Mouse (Mus musculus) lung, embryonic 15.5 days (tissue): ENCODE measurements around the gene Cops7b. TPM values are rescaled to one million over a fixed set of nuclear protein-coding genes. Genes with fewer than 3 reads are reported as not detected.

ENCODE experiments used
- ATAC-seq: fragments of 200-750 bp; cut with Nextera tagmentation; 2 replicates; pipeline ENCODE4 v1.8.0; 2017; ENCODE audit warnings: moderate number of reproducible peaks, borderline replicate concordance; ENCODE audit not compliant: low FRiP score, low TSS enrichment; ENCODE audit errors: extremely low read depth
- H3K27ac ChIP-seq: fragments of 300-500 bp; sonication (generic); 2 replicates; pipeline ENCODE4 v1.5.1; 2015; ENCODE audit warnings: moderate library complexity, mild to moderate bottlenecking, inconsistent platforms
- H3K27me3 ChIP-seq: fragments of 300-500 bp; sonication (generic); 2 replicates; pipeline ENCODE4 v1.6.1; 2015; ENCODE audit warnings: inconsistent platforms
- H3K36me3 ChIP-seq: fragments of 300-500 bp; sonication (generic); 2 replicates; pipeline ENCODE4 v1.6.1; 2015; ENCODE audit warnings: inconsistent platforms
- H3K4me1 ChIP-seq: fragments of 300-500 bp; sonication (generic); 2 replicates; pipeline ENCODE4 v1.6.1; 2015; ENCODE audit warnings: inconsistent platforms
- H3K4me2 ChIP-seq: fragments of 300-500 bp; sonication (generic); 2 replicates; pipeline ENCODE4 v1.6.1; 2015; ENCODE audit warnings: inconsistent platforms, mild to moderate bottlenecking, moderate library complexity
- H3K4me3 ChIP-seq: fragments of 300-500 bp; sonication (generic); 2 replicates; pipeline ENCODE4 v1.5.1; 2015; ENCODE audit warnings: mild to moderate bottlenecking, inconsistent platforms
- H3K9ac ChIP-seq: fragments of 300-500 bp; sonication (generic); 2 replicates; pipeline ENCODE4 v1.6.1; 2015; ENCODE audit warnings: inconsistent platforms
- H3K9me3 ChIP-seq: fragments of 300-500 bp; sonication (generic); 2 replicates; pipeline ENCODE4 v1.6.1; 2016; ENCODE audit warnings: inconsistent platforms
- WGBS: fragments of 180-500 bp; shearing (Covaris S2); methylation state at CpG from one replicate; pipeline ENCODE4 v1.1.7; 2015; 5-methylcytosine and 5-hydroxymethylcytosine counted together
- polyA plus RNA-seq: library from polyadenylated mRNA; unstranded; fragments of >200 nt; fragmentation: Nextera tagmentation; extraction: Ambion mirVana; gene quantifications from 2 replicates; pipeline ENCODE4 v1.2.1, GENCODE M21; 2015

Gene Cops7b
- polyA plus RNA-seq, 1 experiment from 2014 or later: 37.8 TPM

DNA sequence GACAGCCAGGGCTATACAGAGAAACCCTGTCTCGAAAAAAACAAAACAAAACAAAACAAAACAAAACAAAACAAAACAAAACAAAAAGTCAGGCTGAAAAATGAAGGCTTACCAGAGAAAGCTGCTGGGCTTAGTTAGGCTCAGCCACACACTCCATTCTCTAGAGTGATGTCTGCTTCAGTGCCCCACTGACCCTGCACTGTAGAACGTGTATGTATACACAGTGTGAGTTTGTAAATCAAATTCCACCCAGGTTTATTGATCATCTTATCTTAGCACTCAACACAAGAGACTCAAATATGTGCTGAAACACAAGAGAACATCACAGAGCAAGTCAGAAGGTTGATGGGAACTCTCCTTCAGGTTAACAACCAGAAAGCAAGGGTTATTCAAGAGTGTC, 14.3 kb upstream of the Cops7b start:
- ATAC-seq: no peak
- no peak overlapping the region for H3K27ac ChIP-seq

DNA sequence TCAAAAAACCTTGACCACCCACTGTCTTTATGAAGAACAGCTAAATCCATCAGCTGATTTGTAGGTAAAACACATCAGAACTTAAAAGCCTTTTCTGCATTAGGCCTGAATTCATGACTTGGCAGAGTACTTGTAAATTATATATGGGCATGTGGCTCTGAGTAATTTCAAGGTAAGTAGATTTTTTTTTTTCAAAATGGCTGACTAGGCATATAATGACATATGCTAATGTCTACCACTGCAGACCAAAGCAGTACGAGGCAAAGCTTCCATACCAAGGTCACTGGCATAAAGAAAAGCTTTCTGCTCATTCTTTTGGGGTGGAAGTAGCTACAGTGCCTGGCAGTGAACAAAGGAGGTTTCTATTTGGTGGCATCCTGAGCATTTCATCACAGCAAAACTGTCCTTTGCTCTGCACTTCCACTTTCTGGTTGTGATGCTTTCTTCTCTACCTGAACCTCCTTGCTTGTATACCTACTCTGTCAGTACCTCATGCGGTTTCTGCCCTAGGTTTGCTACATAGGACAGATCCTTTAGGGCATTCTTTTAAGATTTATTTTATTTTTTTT, 13.3 kb upstream of the Cops7b start:
- Histone ChIP-seq H3K9me3 (no peaks in the 10 kb centered on the region), H3K4me1 (no peaks in the 10 kb centered on the region), H3K4me2 (no peak overlapping the region), H3K27ac (no peak overlapping the region), H3K27me3 (no peaks in the 10 kb centered on the region), H3K9ac (no peak overlapping the region), H3K36me3 (peaks cover 2% of the 10 kb centered on the region; the same call in 1 of the 2 replicates), H3K4me3 (no peak overlapping the region)
- ATAC-seq: no peak
- WGBS: 92% methylated on average over 2 of the region's 2 CpGs

More for the DNA sequence above, 14.3 kb upstream of the Cops7b start:
- no peaks in the 10 kb centered on the region for H3K9me3 ChIP-seq
- H3K4me2 ChIP-seq: no peak overlapping the region
- no peak overlapping the region for H3K4me3 ChIP-seq
- no peaks in the 10 kb centered on the region for H3K27me3 ChIP-seq
- H3K9ac ChIP-seq: no peak overlapping the region
- 69% methylated on average over 2 of the region's 2 CpGs for WGBS
- peaks cover 6% of the 10 kb centered on the region; the same call in 1 of the 2 replicates for H3K36me3 ChIP-seq
- no peaks in the 10 kb centered on the region for H3K4me1 ChIP-seq

DNA sequence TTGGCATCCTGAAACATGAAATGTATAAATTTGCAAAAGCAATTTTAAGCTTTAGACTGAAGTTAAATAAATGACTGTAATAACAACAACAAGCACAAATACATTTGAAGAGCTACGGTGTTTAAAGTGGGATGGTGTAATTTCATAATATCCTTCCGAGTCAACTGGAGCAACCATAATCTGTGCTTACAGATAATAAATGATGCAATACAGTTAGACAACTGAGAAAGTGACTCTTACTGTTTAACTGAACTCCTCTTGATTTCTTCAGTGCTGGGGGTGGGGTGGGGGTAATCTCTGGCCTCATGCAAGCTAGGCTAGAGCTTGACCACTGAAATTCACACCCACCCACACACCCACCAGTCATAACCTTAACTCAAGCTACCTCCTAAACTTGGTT, 11.3 kb upstream of the Cops7b start:
- no peak overlapping the region for H3K4me2 ChIP-seq
- H3K9ac ChIP-seq: no peak overlapping the region
- no peak for ATAC-seq
- no peak overlapping the region for H3K27ac ChIP-seq
- no peaks in the 10 kb centered on the region for H3K27me3 ChIP-seq
- WGBS: 79% methylated on average over 2 of the region's 2 CpGs
- H3K4me3 ChIP-seq: no peak overlapping the region
- no peaks in the 10 kb centered on the region for H3K4me1 ChIP-seq
- no peaks in the 10 kb centered on the region for H3K9me3 ChIP-seq
- H3K36me3 ChIP-seq: 0 out of 2 replicates have a peak, but pooled peaks cover 2% of the 10 kb centered on the region

DNA sequence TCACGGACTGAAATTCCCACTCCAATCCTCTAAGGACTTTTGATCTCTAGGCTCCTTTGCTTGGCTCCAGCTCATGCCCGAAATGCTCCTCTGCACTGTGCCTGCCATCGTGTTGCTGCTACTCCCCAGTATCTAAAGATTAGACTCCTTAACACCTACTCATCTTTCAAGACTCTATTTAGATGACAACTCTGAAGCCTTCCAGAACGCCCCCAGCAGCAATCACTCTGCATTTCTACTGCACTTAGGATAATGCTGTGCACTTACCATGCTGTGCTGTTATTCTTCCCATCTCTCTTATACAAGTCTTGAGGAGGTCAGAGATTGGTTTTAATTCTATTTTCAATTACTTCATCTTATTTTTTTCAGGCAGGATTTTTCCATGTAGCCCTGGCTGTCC, 10.8 kb upstream of the Cops7b start:
- H3K4me2 ChIP-seq: no peak overlapping the region
- no peaks in the 10 kb centered on the region for H3K27me3 ChIP-seq
- H3K27ac ChIP-seq: no peak overlapping the region
- 0 out of 2 replicates have a peak, but pooled peaks cover 2% of the 10 kb centered on the region for H3K36me3 ChIP-seq
- H3K4me3 ChIP-seq: no peak overlapping the region
- no peaks in the 10 kb centered on the region for H3K9me3 ChIP-seq
- no peak overlapping the region for H3K9ac ChIP-seq
- ATAC-seq: no peak
- H3K4me1 ChIP-seq: no peaks in the 10 kb centered on the region
- WGBS: 83% methylated on average over 4 of the region's 4 CpGs

DNA sequence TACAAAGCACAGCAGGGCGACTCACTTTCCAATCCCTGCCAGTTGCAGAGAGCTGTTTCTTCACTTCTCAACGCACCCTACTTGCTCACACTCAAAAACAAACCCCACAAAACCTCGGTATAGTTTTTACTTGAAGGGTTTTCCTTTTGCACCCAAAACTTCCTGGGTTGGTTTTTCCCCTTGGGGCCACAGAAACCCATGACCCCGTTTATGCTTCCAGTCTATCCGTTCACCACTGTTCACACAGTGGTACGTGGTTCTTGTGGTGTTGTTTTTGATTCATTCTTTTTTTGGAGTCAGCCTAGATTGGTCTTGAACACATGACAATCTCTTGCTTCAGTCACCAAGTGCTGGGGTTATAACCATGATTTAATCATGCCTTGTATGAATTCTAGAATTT, 2.3 kb upstream of the Cops7b start:
- Histone ChIP-seq H3K36me3 (no peaks in the 10 kb centered on the region), H3K4me1 (peaks cover 14% of the 10 kb centered on the region), H3K4me3 (no peak overlapping the region), H3K9me3 (no peaks in the 10 kb centered on the region), H3K9ac (no peak overlapping the region), H3K4me2 (no peak overlapping the region), H3K27me3 (no peaks in the 10 kb centered on the region), H3K27ac (no peak overlapping the region)
- 60% methylated on average over 6 of the region's 6 CpGs for WGBS
- no peak for ATAC-seq

DNA sequence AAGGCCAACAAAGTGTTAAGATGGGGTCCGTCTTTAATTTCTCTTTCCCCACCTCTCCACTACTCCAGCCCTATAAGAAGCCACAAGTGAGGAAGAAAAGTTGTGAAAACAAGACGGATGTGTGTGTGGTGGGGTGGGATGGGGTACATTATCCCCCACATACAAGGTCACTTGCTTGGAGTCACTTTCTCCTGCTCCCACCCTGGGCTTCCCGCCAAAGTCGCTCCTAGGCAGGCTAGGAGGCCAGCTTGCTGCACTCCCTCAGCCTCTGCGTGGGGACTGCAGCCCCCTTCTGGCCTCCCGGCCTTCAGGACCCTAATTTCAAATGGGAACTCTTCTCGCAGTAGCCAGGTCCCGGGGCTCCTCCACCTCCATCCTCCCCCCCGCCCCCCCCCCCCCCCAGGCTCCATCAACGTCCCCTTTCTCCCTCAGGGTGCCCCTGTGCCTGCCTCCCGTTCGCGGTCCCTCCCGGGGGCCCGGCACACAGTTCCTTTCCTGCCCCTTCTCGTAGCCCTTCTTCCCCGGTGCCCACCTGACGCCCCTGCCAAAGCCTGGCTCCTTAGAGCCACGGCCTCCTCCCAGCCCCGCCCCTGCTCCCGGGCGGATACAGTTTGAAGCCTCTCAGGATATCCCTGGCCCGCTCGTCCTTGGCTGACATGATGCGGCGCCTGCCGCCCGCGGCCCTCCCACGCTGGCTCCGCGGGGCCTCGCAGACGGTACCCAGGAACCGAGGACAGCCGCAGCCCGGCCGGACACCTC, 833 bp upstream of the Cops7b start:
- Histone ChIP-seq H3K27ac (peak overlapping the region; percentile 65), H3K9me3 (no peaks in the 10 kb centered on the region), H3K36me3 (no peaks in the 10 kb centered on the region), H3K4me1 (peaks cover 17% of the 10 kb centered on the region), H3K4me2 (peak overlapping the region; percentile 81), H3K27me3 (no peaks in the 10 kb centered on the region), H3K9ac (peak overlapping the region; percentile 91), H3K4me3 (peak overlapping the region; percentile 86)
- whole genome bisulfite sequencing: 1% methylated on average over 34 of the region's 38 CpGs
- ATAC-seq: peak; percentile 86

DNA sequence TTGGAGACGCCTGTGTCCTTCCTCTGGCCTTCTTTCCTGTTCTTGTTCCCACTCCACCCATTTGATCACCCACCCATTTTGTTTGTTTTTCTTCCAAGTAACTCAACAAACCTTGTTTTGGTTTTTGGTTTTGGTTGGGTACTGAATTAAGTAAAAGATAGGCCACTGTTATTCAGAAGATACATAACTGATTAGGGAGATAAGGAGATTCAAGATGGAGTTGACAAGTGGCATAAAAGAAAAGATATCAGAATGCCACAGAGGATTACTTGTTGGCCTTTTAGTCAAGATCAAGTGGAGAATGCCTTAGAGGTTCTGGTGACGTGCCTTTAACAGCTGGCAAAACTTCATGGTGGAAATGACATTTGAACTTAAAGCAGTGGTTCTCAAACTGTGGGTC, 1.0 kb downstream of the Cops7b start:
- no peak overlapping the region for H3K27ac ChIP-seq
- no peaks in the 10 kb centered on the region for H3K9me3 ChIP-seq
- H3K4me2 ChIP-seq: peak overlapping the region; percentile 81; the same call in 1 of the 2 replicates
- H3K36me3 ChIP-seq: no peaks in the 10 kb centered on the region
- peaks cover 22% of the 10 kb centered on the region for H3K4me1 ChIP-seq
- H3K4me3 ChIP-seq: no peak overlapping the region
- no peak for ATAC-seq
- no peak overlapping the region for H3K9ac ChIP-seq
- no peaks in the 10 kb centered on the region for H3K27me3 ChIP-seq
- 35% methylated on average over 2 of the region's 2 CpGs for WGBS

DNA sequence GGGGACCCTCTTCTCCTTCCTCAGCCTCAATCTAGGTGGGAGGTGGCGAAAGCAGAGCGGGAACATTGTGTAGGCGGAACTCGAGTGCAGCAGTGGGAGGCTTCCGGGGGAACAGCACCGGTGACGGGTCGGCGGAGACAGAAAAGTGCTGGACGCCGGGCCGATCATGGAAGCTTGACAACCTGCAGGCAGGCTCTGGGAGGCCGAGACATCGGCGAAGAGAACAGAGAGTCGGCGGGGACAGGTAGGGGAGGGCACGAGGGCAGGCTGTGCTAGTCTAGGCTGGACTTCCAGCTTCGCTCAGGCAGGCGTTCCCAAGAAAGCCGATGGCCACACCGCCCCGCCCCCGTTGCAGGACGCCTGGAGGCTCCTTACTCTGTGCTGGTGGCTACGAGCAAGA, 4.3 kb downstream of the Cops7b start:
- no peak overlapping the region for H3K27ac ChIP-seq
- H3K9me3 ChIP-seq: no peaks in the 10 kb centered on the region
- peak overlapping the region; percentile 99 for H3K4me3 ChIP-seq
- under 1% methylated on average over 26 of the region's 26 CpGs for WGBS
- no peak for ATAC-seq
- H3K27me3 ChIP-seq: no peaks in the 10 kb centered on the region
- H3K4me2 ChIP-seq: peak overlapping the region; percentile 78
- H3K36me3 ChIP-seq: peaks cover 6% of the 10 kb centered on the region; the same call in 1 of the 2 replicates
- peaks cover 13% of the 10 kb centered on the region for H3K4me1 ChIP-seq
- peak overlapping the region; percentile 90 for H3K9ac ChIP-seq

DNA sequence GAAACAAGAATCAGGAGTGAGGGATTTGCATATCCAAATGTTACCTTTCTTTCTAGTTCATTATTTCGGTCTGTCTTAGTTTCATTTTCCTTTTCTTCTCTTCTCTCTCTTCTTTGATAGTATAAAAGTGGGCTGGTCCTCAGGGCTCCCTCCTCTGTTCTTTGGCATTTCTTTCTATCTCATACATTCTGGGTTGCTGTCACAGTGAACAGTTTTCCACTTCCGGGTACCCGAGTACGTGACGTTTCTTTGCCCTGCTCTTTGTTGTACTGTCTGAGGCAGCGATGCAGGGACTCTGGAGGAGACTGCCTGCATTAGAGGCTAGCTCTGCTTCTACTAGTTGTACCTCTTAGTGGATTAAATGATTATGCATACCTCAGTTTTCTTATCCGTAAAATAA, 11.8 kb downstream of the Cops7b start:
- no peaks in the 10 kb centered on the region for H3K4me1 ChIP-seq
- WGBS: 87% methylated on average over 7 of the region's 7 CpGs
- no peaks in the 10 kb centered on the region for H3K9me3 ChIP-seq
- H3K27ac ChIP-seq: no peak overlapping the region
- ATAC-seq: no peak
- no peak overlapping the region for H3K4me3 ChIP-seq
- no peak overlapping the region for H3K4me2 ChIP-seq
- no peaks in the 10 kb centered on the region for H3K27me3 ChIP-seq
- no peak overlapping the region for H3K9ac ChIP-seq
- H3K36me3 ChIP-seq: peaks cover 44% of the 10 kb centered on the region

DNA sequence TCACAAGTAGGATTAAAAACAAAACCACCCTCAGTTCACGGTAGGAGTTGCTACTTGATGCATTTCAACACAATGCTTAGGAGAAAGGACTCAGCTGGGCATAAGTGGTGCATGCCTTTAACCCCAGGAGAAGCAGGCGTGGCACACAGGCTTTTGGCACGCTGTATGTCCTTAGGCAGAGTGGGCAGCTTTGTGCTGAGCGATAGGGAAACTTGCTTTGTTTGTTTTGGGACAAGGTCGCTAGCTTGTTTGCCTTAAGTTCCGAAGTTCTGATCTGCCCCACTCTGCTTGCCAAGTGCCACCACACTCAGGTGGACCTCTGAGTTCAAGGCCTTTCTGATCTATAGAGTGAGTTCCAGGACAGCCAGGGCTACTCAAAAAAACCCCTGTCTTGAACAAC, 12.6 kb downstream of the Cops7b start:
- no peak for ATAC-seq
- Histone ChIP-seq H3K27ac (no peak overlapping the region), H3K4me1 (no peaks in the 10 kb centered on the region), H3K4me3 (no peak overlapping the region), H3K9me3 (no peaks in the 10 kb centered on the region), H3K9ac (no peak overlapping the region), H3K4me2 (no peak overlapping the region), H3K27me3 (no peaks in the 10 kb centered on the region), H3K36me3 (peaks cover 50% of the 10 kb centered on the region)
- WGBS: 79% methylated on average over 6 of the region's 6 CpGs

DNA sequence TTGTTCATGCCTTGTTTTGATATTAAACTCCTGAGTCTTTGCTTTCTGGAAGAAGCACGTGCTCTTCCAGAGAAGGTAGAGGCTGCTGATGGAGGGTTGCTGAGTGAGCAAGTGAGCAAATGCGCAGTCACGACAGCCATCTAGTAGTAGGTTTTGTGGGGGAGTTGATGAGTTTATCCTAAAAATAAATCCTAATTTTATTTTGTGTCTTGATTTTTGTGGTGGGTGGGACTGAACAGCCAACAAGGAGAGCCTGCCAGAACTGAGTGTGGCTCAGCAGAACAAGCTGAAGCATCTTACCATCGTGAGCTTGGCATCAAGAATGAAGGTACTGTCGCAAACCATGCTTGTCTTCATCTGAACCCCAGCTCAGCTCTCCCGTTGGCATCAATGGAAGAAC, 13.8 kb downstream of the Cops7b start:
- Histone ChIP-seq H3K27ac (no peak overlapping the region), H3K36me3 (peaks cover 59% of the 10 kb centered on the region), H3K4me1 (no peaks in the 10 kb centered on the region), H3K4me2 (no peak overlapping the region), H3K27me3 (no peaks in the 10 kb centered on the region), H3K9me3 (no peaks in the 10 kb centered on the region), H3K9ac (no peak overlapping the region), H3K4me3 (no peak overlapping the region)
- ATAC-seq: no peak
- WGBS: 91% methylated on average over 6 of the region's 6 CpGs

DNA sequence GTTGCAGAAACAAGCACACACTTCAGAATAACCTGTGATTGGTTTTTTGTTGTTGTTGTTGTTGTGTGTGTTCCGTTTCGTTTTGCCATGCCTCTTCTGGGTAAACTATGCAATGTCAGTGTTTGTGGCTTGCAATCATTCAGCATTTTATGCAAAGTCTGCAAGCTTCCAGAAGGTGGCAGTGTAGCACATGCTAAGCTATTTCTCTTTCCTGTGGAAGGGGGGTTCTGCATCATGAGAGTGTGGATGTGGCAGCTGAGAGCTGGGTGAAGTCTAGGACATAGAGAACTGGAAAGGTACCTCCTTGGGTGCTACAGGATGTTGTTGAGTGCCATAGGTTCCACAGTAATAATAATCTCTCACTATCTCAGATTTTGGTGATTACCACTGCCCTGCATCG, 15.8 kb downstream of the Cops7b start:
- Histone ChIP-seq H3K27me3 (no peaks in the 10 kb centered on the region), H3K4me1 (no peaks in the 10 kb centered on the region), H3K9ac (no peak overlapping the region), H3K27ac (no peak overlapping the region), H3K4me3 (no peak overlapping the region), H3K9me3 (no peaks in the 10 kb centered on the region), H3K36me3 (peaks cover 67% of the 10 kb centered on the region), H3K4me2 (no peak overlapping the region)
- no peak for ATAC-seq
- WGBS: 63% methylated on average over 3 of the region's 3 CpGs
